Mouse (Mus musculus): ENCODE measurements at regions not wholly inside any gene's neighbourhood (a gene's known extent, or its start where the extent isn't known, plus 50 kb on each side); places are given as distances from the start of the nearest gene placed in this dataset.

DNA sequence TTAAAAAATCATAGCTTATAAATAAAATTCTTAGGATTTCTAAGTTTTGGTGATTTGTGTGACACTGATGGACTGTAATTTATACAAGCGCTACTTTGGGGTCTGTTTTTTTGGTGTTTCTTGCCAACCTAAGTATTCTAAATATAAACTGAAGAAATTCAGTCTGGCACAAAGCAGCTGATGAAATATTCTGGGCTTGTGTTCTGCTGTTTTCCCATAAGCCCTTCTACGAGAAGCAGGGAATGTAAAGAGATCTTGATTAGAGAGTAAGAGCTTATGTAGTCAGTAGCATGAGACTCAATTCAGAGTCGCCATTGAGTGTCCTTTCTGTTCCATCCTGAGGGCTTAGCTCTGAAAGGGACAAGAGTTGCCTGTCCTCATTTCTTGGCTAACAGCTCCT lies 1046.9 kb downstream of the Car8 start:
- no peak for ATAC-seq (ENCODE audit: low FRiP score, low TSS enrichment)
- H3K9ac ChIP-seq (replicated peaks; ENCODE audit: low read length): no peak overlapping the region
- H3K36me3 ChIP-seq (ENCODE audit: insufficient read depth, low read length): no peaks in the 10 kb centered on the region
- WGBS: 77% methylated on average over 3 of the region's 3 CpGs
- H3K9me3 ChIP-seq (ENCODE audit: low read length): no peaks in the 10 kb centered on the region
- no peak overlapping the region for H3K4me3 ChIP-seq (ENCODE audit: low read length)
- H3K27ac ChIP-seq (ENCODE audit: low read length): no peak overlapping the region
- H3K27me3 ChIP-seq (ENCODE audit: insufficient read depth, low read length): no peaks in the 10 kb centered on the region
- H3K4me2 ChIP-seq (replicated peaks; ENCODE audit: low read depth, low read length): no peak overlapping the region
- H3K4me1 ChIP-seq (ENCODE audit: insufficient read depth, low read length): no peaks in the 10 kb centered on the region

DNA sequence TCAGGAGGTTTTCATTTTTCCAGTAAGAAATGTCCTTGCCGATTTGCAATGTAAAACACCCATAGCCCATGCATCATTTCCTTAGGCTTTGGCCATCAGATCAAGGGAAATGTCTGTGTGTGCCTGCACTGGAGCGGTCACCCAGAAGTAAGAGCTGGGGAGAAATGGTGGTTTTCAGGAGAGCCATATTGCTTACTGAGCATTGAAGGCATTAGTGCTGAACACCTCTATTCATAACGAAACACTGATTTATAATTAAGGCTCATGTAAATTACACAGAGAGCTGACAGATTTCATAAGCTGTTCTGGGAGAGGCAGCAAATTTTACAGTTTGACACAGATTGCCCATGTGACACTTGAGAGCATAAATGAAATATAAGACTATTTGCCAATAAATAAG lies 1047.6 kb downstream of the Car8 start:
- Histone ChIP-seq H3K4me1 (ENCODE audit: insufficient read depth, low read length) (no peaks in the 10 kb centered on the region), H3K27ac (ENCODE audit: low read length) (no peak overlapping the region), H3K4me2 (replicated peaks; ENCODE audit: low read depth, low read length) (no peak overlapping the region), H3K4me3 (ENCODE audit: low read length) (no peak overlapping the region), H3K9ac (replicated peaks; ENCODE audit: low read length) (no peak overlapping the region), H3K9me3 (ENCODE audit: low read length) (no peaks in the 10 kb centered on the region), H3K27me3 (ENCODE audit: insufficient read depth, low read length) (no peaks in the 10 kb centered on the region), H3K36me3 (ENCODE audit: insufficient read depth, low read length) (no peaks in the 10 kb centered on the region)
- no peak for ATAC-seq (ENCODE audit: low FRiP score, low TSS enrichment)
- WGBS: 75% methylated on average over 3 of the region's 3 CpGs

DNA sequence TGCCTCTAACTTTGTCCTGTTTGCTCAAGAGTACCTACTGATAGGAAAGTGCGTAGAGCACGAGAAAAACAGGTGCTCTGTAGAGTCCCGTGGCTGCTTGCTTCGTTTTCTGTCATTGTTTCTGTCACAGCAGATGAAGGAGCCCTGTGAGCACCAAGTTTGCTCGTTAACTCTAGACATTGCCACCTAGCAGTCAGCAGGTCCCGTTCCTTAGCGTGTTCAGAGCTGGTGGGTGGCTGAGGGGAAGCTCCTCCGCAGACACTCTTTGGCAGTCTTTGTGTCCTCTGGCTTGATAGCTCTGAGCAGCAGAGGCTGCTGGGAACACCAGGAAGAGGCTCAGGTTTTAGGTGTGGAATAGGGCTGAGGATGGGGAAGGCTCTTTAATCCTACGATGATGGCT lies 1063.8 kb downstream of the Car8 start:
- Histone ChIP-seq H3K9me3 (ENCODE audit: low read length) (no peaks in the 10 kb centered on the region), H3K4me1 (ENCODE audit: insufficient read depth, low read length) (0 out of 2 replicates have a peak, but pooled peaks cover 4% of the 10 kb centered on the region), H3K9ac (replicated peaks; ENCODE audit: low read length) (no peak overlapping the region), H3K27ac (ENCODE audit: low read length) (no peak overlapping the region), H3K27me3 (ENCODE audit: insufficient read depth, low read length) (no peaks in the 10 kb centered on the region), H3K4me2 (replicated peaks; ENCODE audit: low read depth, low read length) (no peak overlapping the region), H3K36me3 (ENCODE audit: insufficient read depth, low read length) (no peaks in the 10 kb centered on the region), H3K4me3 (ENCODE audit: low read length) (no peak overlapping the region)
- ATAC-seq (ENCODE audit: low FRiP score, low TSS enrichment): no peak
- 81% methylated on average over 9 of the region's 9 CpGs for WGBS

DNA sequence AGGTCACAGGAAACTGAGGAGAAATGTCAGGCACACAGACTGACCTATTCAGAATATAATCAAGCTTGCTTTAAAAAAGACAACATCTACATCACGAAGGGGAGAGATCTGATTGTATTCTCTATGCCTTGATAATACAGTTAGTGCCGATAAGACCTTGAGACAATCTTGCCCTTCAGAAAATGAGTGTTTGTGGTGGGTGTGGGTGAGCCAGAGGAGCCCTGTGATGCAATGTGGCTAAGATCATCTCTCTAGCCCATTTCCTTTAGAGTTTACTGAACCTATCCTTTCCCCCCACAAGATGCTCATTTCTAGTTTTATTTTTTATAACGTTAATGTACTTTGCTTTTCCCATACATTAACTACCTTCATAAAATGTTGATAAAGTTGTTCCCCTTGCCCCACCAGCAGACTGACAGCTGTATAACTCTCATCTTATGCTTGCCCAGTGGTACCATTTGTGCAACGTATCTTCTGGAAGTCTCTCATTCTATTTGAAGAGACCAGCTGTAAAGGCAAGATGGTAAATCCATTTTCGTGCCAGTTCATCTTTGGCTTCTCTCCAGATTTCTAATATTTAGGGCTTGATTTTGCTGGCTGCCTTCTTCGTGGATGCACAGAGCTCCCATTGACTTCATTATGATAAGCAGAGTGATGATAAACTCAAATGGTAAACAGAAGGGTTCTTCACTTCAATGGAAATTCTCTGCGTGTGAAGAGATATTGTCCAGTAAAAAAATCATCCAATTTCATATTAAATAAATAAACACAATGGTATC lies 1066.1 kb downstream of the Car8 start:
- 82% methylated on average over 7 of the region's 7 CpGs for WGBS
- H3K4me3 ChIP-seq (ENCODE audit: low read length): no peak overlapping the region
- 0 out of 2 replicates have a peak, but pooled peaks cover 4% of the 10 kb centered on the region for H3K4me1 ChIP-seq (ENCODE audit: insufficient read depth, low read length)
- no peak for ATAC-seq (ENCODE audit: low FRiP score, low TSS enrichment)
- H3K27ac ChIP-seq (ENCODE audit: low read length): no peak overlapping the region
- no peak overlapping the region for H3K4me2 ChIP-seq (replicated peaks; ENCODE audit: low read depth, low read length)
- no peaks in the 10 kb centered on the region for H3K27me3 ChIP-seq (ENCODE audit: insufficient read depth, low read length)
- H3K9ac ChIP-seq (replicated peaks; ENCODE audit: low read length): no peak overlapping the region
- H3K36me3 ChIP-seq (ENCODE audit: insufficient read depth, low read length): no peaks in the 10 kb centered on the region
- H3K9me3 ChIP-seq (ENCODE audit: low read length): no peaks in the 10 kb centered on the region

DNA sequence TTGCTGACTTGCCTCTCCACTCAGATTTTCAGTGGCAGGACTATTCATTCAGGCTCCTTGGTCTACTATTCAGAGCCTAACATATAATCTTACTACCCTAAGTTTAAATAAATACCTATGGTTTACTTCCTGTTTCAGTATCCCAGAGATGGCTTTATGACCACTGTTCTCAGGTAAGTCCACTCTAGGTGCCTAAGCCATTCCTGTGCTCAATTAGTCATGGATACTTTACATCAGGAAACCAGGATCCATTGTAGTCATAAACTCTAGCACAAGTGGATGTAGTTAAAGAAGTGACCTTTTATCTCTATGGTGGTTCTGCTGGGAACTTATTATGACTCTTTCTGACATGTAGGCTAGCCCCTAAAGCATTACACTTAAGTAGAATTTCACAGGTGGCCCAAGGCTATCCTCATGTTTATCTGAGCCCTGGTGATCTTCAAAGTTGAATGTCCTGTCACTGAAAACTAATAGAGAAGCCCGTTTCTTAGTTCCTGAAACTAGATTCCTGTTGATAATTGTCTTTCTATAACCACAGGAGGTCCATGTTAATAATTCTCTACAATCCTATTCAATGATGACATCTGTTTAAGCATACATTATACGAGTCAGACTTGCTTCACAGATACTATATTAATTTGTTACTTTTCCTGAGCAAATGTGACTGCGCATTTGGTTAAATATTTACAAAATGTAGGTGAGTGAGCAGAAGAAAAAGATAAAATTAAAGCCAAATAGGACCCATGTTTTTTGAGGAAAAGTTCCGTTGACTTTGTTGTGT lies 1067.0 kb downstream of the Car8 start:
- no peaks in the 10 kb centered on the region for H3K27me3 ChIP-seq (ENCODE audit: insufficient read depth, low read length)
- no peak overlapping the region for H3K4me3 ChIP-seq (ENCODE audit: low read length)
- H3K9me3 ChIP-seq (ENCODE audit: low read length): no peaks in the 10 kb centered on the region
- ATAC-seq (ENCODE audit: low FRiP score, low TSS enrichment): peak; percentile 51; the same call in 1 of the 2 replicates
- no peaks in the 10 kb centered on the region for H3K36me3 ChIP-seq (ENCODE audit: insufficient read depth, low read length)
- H3K9ac ChIP-seq (replicated peaks; ENCODE audit: low read length): no peak overlapping the region
- no peak overlapping the region for H3K4me2 ChIP-seq (replicated peaks; ENCODE audit: low read depth, low read length)
- 0 out of 2 replicates have a peak, but pooled peaks cover 4% of the 10 kb centered on the region for H3K4me1 ChIP-seq (ENCODE audit: insufficient read depth, low read length)
- H3K27ac ChIP-seq (ENCODE audit: low read length): 0 out of 2 replicates have a peak overlapping the region, but pooled peaks have one; percentile 1
- WGBS: 68% methylated on average over 4 of the region's 4 CpGs

DNA sequence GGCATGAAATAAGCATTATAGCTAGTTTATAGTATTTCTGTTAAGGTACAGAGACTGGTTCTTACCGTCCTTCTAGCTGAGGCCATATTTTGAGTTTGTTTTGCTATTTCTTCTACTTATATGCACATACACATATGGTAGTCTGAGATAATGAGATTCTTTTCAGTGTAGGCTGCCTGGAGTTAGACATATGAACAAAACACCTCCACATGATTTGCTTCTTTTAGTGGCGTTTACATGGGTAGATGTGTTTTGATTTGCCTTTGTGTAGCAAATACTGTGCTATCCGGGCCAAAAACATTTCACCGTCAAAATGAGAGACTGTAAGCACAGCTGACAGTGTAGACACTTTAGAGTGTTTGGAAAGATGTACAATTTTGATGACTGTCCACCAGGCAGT lies 1077.4 kb downstream of the Car8 start:
- H3K36me3 ChIP-seq (ENCODE audit: insufficient read depth, low read length): no peaks in the 10 kb centered on the region
- H3K27ac ChIP-seq (ENCODE audit: low read length): no peak overlapping the region
- H3K9me3 ChIP-seq (ENCODE audit: low read length): no peaks in the 10 kb centered on the region; the same call in 1 of the 2 replicates
- no peaks in the 10 kb centered on the region for H3K27me3 ChIP-seq (ENCODE audit: insufficient read depth, low read length)
- H3K4me2 ChIP-seq (replicated peaks; ENCODE audit: low read depth, low read length): no peak overlapping the region
- no peak overlapping the region for H3K9ac ChIP-seq (replicated peaks; ENCODE audit: low read length)
- H3K4me1 ChIP-seq (ENCODE audit: insufficient read depth, low read length): no peaks in the 10 kb centered on the region
- ATAC-seq (ENCODE audit: low FRiP score, low TSS enrichment): no peak
- H3K4me3 ChIP-seq (ENCODE audit: low read length): no peak overlapping the region
- WGBS: 87% methylated on average over 4 of the region's 4 CpGs

DNA sequence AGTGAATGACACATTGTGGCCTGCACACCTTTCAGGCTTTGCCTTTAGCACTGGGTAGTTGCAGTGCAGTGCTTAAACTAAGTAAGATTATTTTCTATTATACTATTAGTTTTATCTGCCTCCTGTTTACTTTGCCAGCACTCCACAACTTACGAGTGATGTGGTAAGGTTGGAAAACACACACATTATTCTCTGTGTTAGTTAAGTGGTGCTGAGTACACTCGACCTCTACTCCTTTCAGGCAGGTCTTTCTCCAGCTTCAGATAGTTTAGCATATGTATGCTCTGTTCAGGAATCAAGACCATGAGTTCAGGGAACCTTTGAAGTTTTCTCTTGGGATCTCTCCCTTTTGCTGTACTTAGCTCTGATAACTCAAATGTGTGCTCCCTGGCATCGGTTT lies 1081.0 kb downstream of the Car8 start:
- H3K9ac ChIP-seq (replicated peaks; ENCODE audit: low read length): no peak overlapping the region
- no peaks in the 10 kb centered on the region for H3K9me3 ChIP-seq (ENCODE audit: low read length)
- no peaks in the 10 kb centered on the region for H3K27me3 ChIP-seq (ENCODE audit: insufficient read depth, low read length)
- H3K36me3 ChIP-seq (ENCODE audit: insufficient read depth, low read length): no peaks in the 10 kb centered on the region
- no peaks in the 10 kb centered on the region for H3K4me1 ChIP-seq (ENCODE audit: insufficient read depth, low read length)
- H3K4me2 ChIP-seq (replicated peaks; ENCODE audit: low read depth, low read length): no peak overlapping the region
- WGBS: 72% methylated on average over 3 of the region's 3 CpGs
- no peak for ATAC-seq (ENCODE audit: low FRiP score, low TSS enrichment)
- no peak overlapping the region for H3K27ac ChIP-seq (ENCODE audit: low read length)
- no peak overlapping the region for H3K4me3 ChIP-seq (ENCODE audit: low read length)

DNA sequence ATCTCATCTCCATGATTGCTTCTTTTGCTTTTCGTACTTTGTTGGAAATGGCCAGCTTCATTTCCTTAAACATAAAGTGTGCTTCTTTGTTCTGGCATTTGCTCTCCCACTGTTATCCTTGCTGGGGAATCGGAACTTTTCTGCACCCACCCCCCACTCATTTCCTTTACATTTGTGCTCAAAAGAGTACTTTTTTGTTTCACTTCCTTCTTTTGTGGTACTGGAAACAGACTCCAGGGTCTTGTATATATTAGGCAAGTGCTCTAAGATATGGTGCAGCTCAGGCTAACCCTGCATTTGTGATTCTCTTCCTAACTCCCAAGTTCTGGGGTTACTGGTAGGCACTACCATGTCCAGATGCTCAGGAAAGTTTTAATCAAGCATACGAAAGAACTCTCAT lies 1084.6 kb downstream of the Car8 start:
- WGBS: 70% methylated on average over 3 of the region's 3 CpGs
- ATAC-seq (ENCODE audit: low FRiP score, low TSS enrichment): no peak

DNA sequence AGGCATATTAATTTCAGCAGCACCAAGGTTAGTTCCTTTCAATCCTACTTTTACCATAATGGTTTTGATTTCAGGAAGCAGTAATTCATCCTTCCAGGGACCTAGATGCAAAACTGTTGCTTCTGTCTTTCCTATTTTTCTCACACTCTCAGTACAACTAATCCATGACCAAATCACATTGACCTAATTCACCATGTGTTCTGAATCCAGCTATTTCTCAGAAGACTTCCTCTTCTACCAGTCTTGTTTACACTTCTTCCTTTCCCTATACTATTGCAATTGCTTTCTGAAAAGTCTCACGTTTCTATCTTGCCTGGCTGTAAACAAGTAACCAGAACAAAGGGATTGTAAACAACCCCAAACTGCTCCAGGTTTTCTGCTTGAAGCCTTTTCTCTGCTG lies 1085.0 kb downstream of the Car8 start:
- H3K4me3 ChIP-seq (ENCODE audit: low read length): no peak overlapping the region
- H3K27me3 ChIP-seq (ENCODE audit: insufficient read depth, low read length): no peaks in the 10 kb centered on the region
- H3K4me2 ChIP-seq (replicated peaks; ENCODE audit: low read depth, low read length): no peak overlapping the region
- no peaks in the 10 kb centered on the region for H3K4me1 ChIP-seq (ENCODE audit: insufficient read depth, low read length)
- no peak overlapping the region for H3K27ac ChIP-seq (ENCODE audit: low read length)
- H3K36me3 ChIP-seq (ENCODE audit: insufficient read depth, low read length): no peaks in the 10 kb centered on the region
- 13% methylated on average over 1 of the region's 1 CpGs for WGBS
- no peaks in the 10 kb centered on the region for H3K9me3 ChIP-seq (ENCODE audit: low read length)
- no peak for ATAC-seq (ENCODE audit: low FRiP score, low TSS enrichment)
- H3K9ac ChIP-seq (replicated peaks; ENCODE audit: low read length): no peak overlapping the region

More for the DNA sequence above, 1084.6 kb downstream of the Car8 start:
- Histone ChIP-seq H3K4me3 (ENCODE audit: low read length) (no peak overlapping the region), H3K4me2 (replicated peaks; ENCODE audit: low read depth, low read length) (no peak overlapping the region), H3K27ac (ENCODE audit: low read length) (no peak overlapping the region), H3K4me1 (ENCODE audit: insufficient read depth, low read length) (no peaks in the 10 kb centered on the region), H3K9me3 (ENCODE audit: low read length) (no peaks in the 10 kb centered on the region), H3K9ac (replicated peaks; ENCODE audit: low read length) (no peak overlapping the region), H3K36me3 (ENCODE audit: insufficient read depth, low read length) (no peaks in the 10 kb centered on the region), H3K27me3 (ENCODE audit: insufficient read depth, low read length) (no peaks in the 10 kb centered on the region)

DNA sequence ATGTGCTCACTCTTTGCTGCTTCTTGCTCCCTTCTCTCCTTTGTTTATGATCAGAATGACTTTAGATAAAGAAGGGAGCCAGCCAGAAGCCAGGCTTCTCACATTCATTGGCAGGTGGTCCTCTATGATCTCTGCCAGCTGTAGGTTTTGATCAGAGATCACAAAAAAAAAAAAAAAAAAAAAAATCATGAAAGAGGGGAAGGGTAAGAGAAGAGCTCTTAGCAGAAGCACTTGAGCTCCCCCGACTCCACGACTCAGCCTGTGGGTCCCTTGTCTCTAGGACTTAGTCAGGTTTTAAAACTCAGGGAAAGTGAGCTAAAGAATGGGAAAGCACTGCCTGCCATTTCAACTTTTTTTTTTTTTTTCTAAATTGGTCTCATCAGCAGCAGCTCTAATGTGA lies 1093.1 kb downstream of the Car8 start:
- Histone ChIP-seq H3K27ac (ENCODE audit: low read length) (no peak overlapping the region), H3K4me1 (ENCODE audit: insufficient read depth, low read length) (no peaks in the 10 kb centered on the region), H3K4me3 (ENCODE audit: low read length) (no peak overlapping the region), H3K4me2 (replicated peaks; ENCODE audit: low read depth, low read length) (no peak overlapping the region), H3K9ac (replicated peaks; ENCODE audit: low read length) (no peak overlapping the region), H3K36me3 (ENCODE audit: insufficient read depth, low read length) (no peaks in the 10 kb centered on the region), H3K27me3 (ENCODE audit: insufficient read depth, low read length) (no peaks in the 10 kb centered on the region), H3K9me3 (ENCODE audit: low read length) (no peaks in the 10 kb centered on the region)
- ATAC-seq (ENCODE audit: low FRiP score, low TSS enrichment): no peak
- WGBS: 68% methylated on average over 2 of the region's 2 CpGs

Data from kidney, embryonic 16.5 days (tissue).